Mouse (Mus musculus): ENCODE data around the gene Nudt22.
A peak's percentile ranks its signal among the peaks of the same experiment; 100 is the strongest.
"Not testable (repeated sequence)": the region's sequence is repeated elsewhere in the genome, so short reads cannot be mapped to it uniquely, and the experiment has no call there.

Gene Nudt22

DNA sequence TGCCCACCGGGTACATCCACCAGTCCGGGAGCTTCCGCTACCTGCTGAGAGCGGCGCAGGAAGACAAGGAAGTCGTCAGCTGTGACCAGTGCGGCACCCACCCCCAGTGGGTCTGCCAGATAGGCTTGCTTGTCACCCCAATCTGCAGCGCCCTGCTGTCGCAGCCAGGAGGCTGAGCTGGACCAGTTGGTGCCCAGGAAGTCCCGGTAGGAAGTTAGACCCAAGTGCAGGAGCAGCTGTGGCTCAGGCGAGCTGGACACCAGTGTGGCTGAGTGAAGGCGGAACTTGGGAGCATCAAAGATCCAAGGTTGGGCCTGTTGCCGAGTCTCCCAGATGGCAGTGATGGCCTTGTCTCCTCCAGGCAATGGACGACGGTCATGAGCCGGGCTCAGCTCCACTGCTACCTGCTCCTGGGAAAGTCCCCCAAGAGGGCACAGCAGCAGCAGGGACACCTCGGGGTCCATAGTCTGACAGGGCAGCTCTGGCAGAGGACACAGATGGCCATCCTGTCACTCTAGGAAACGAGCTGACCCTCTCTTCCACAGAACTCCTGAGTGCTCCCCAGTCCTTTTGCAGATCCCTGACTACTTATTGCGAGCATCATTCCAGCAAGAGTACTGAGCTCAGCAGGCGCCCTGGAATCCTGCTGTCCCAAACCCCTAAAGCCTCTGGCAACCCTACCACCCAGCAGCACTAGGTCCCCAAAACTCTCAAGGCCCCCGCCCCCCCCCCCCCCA, 494 bp downstream of the Nudt22 start:
- DNase-seq (ENCODE audit: low read depth, low spot score), result peak; percentile 33

DNA sequence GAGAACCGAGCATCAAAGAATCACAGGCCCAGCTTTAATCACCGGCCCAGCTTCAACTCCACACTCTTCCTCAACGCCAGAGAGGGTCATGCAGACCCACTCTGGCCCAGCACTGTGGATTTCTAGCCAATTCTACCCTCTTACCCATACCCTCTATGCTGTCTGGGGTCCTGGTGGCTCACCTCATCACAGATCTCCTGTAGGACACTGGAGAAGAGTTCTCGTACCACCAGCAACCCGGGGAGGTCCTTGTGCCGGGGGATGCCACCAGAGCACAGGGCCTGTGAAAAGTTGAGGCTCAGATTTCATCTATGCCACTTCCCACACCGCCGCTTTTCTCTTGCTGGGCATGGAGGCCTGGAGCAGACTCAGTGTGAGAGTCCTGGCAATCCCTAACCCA, 1.4 kb downstream of the Nudt22 start:
- DNase-seq (ENCODE audit: low read depth, low spot score), result no peak

DNA sequence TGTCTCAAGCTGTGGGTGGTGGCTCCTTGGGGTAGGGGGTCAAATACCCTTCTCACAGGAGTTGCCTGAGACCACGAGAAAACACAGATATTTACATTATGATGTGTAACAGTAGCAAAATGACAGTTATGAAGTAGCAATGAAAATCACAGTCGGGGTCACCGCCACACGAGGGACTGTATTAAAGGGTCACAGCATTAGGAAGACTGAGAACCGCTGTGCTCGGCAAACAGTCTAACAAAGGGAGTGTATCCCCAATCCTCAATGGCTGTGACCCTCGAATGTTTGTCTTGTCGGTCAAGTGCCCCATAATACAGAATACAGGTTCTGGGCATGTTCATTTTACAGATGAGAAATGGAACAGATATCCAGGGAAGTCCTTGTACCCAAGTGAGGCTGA, 1.9 kb downstream of the Nudt22 start:
- DNase-seq (ENCODE audit: low read depth, low spot score), result no peak

DNA sequence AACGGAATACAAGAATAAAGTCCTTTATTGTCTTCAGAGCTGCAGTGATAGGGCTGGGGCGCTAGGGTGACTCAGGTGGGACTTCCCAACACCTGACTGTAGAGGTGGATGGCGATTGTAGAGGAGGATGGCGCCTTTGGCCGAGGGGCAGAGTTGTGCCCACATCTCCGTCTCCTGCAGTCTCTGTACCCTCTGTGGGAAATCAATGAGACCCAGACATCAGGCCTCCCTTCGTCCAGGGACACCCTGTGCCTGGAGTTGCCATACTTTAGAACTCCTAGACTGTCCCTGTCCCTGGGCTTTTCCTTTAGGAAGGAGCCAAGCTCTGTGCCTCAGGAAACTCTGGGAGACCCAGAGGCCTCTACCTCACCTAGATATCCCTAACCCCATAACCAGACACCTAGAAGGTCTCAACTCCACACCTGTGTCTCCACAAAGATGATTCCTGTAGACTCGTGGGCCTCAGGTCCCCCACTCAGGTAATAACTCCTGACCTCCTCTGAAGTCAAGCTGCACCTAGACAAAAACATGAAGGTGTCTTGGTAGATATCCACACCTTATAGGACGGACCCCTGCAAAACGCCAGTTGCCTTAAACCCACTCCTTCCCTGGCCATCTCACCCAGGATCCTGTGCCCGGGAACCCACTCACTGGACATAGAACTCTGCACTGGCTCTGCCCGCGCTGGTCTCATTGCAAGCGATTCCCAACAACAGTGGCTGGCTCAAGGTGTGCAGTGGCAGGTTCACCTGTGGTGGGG, 2.7 kb downstream of the Nudt22 start:
- DNase-seq (ENCODE audit: low read depth, low spot score), result no peak

DNA sequence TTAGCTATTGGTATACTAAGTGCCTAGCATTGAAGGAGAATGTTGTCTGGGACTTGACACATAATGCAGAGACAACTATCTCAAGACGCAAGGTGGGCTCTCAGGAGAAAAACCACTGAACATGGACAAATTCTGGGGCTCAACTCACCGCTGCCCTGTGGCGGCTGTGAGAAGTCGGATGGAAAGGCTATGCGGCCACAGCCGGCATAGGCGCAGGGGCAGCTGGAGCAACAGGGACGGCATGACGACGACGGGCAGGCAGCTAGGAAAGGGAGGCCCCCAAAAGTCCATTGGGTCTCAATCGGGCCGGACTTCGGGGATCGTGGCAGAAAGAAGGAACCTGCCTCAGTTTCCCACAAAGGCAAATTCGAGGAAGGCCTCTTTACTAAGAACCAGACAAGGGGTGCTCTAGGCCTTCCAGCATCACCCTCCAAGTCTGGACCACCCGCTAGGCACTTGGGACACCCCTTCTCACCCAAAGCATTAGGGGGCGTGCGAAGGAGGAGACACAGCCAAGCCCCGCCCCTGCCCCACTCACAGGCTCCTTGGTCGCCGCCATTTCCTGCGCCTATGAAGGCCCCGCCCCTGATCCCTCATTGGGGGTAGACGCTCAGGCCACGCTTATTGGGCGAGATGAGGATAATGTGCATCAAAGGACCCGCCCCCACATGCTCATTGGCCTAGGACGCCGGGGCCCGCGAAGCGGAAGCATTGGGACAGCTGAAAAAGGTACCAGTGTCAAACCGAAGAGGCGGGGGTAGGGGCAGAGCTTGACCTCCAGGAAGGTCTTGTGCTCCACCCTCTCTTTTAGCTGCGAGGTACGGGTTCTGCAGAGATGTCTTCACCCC, 3.7 kb downstream of the Nudt22 start, which contains the start of gene Dnajc4:
TSS of gene Dnajc4 (minus strand) at position 562 of the 848 bp plus-strand sequence.
- peak; percentile 99 for DNase-seq (ENCODE audit: low read depth, low spot score)

DNA sequence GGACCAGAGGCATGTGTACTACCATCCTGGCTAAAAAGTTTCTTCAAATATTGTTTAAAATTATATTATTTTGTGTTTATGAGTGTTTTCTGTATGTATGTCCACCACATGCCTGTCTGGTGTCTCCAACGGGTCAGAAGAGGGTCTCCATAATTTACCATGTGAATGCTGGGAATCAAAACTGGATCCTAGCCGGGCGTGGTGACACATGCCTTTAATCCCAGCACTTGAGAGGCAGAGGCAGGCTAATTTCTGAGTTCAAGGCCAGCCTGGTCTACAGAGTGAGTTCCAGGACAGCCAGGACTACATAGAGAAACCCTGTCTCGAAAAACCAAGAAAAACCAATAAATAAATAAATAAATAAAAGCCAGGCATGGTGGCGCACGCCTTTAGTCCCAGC, 4.8 kb downstream of the Nudt22 start:
- not testable (repeated sequence) for DNase-seq (ENCODE audit: low read depth, low spot score)

DNA sequence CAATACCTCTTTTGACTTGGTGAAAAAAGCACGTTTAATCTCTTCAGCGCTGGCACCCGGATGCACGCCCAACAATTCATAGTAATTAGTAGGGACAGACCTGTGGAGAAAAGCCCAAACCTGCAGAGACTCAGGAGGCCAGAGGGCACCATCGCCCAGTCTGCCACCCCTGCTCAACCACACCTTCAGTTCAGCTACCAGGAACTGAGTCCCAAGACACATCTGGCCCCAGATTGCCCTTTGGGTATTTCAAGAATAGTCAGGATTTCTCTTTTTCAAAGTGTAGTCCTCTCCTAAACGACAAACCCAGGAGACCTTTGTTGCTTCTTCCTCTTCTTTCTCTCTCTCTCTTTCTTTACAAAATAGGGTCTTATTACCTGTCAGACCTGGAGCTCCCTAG, 5.2 kb downstream of the Nudt22 start:
- no peak for DNase-seq (ENCODE audit: low read depth, low spot score)

DNA sequence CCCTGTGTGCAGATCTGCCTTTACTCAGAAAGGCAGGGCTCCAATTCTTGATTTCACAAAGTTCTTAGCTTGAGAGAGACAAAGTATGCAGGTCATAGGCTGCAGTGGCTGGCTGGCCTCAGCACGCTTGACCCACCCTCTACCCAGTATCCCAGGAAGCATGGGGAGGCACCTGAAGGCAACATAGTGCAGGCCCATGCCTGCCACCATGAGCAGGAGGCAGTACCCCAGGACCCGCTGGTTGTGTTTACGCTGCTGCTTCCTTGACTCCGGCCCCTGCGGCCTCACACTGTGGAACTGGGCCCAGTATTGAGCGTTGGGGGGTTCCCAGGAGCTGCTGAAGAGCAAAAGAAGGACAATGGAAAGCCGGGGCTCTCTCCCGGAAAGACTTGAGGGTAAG, 6.7 kb downstream of the Nudt22 start:
- DNase-seq (ENCODE audit: low read depth, low spot score), result no peak

DNA sequence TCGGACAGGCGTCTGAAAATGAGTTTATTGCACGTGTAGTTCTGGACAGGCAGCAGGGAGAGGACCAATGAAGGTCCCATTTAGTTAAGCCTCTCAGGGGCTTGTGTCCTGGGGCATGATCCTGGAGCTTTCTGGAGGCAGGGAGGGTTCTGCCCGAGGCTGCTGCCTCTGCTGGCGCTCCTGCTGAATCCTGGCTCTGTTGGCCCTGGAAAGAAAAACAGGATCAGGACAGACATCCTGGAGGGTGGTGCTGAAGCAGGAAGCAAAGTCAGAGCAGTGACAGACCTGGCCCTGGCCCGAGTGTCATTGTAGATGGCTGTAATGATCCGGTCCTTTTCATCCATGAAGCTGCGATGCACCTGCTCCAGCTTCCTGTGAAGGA, 8.0 kb downstream of the Nudt22 start:
- DNase-seq (ENCODE audit: low read depth, low spot score), result peak; percentile 56

DNA sequence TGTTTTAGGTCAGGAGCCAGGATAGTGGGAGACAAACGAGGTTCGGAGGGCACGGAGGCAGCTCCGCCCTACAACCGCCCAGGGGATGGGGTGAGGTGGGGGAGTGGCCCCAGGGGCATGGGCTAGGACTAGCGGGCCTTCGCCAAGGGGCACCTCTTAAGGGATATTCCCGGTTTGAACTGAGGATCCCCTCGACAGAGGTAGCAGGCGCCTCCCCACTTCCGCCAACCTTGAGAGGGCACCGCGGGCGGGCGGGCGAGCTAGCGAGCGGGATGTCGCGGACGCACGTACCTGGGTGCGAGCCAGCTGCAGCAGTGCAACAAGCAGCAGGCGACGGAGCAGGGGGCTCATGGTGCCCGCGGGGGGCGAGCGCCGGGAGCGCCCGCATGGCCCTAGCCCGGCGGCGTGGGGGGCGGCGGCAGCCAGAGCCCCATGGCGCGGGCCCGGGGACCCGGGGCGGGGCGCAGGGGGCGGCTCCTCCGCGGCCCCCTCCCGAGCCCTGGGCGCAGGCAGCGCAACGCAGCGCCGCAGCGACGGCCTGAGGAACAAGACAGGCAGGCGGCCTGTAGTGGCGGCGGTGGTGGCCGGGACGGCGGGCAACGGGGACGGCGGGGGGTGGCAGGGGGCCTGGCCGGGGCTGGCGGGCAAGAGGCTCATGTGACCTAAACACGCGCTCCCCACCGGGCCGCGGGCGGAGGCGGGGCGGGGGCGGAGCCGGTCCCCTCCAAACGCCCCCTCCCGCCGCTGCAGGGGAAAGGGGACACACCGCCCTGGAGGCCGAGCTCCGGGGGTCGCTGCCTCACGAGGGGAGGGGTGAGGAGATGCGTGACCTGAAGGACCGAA, 8.6 kb downstream of the Nudt22 start, which contains the start of gene Vegfb:
TSS of gene Vegfb (minus strand) at position 591 of the 843 bp plus-strand sequence.
- DNase-seq (ENCODE audit: low read depth, low spot score), result peak; percentile 49

DNA sequence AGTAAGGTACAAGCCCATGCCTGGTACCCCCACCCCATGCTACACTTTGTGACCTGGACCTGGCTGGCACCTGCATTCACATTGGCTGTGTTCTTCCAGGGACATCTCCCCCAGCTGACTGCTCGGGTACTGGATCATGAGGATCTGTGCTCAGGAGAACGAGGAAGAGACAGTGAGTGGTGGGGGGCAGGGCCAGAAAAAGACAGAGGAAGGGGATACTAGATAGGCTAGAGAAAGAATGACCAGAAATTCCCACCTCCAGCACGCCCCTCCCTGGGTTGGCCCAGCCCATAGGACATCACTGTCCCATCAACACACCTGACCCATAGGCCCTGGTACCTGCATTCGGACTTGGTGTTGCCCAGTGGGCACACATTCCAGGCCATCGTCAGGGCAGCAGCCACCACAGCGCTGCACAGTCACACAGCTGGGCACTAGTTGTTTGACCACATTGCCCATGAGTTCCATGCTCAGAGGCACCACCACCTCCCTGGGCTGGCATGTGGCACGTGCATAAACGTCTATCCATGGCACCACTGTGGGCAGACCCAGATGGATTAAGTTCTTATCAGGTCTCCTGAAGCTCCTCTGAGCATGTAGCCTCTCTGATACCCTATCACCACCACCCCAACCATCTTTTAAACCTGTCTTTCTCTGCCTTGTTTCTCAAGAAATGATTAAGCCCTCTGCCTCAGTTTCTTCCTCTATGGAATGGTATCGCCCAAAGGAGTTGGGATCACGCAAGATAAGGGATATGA, 9.8 kb downstream of the Nudt22 start:
- no peak for DNase-seq (ENCODE audit: low read depth, low spot score)

DNA sequence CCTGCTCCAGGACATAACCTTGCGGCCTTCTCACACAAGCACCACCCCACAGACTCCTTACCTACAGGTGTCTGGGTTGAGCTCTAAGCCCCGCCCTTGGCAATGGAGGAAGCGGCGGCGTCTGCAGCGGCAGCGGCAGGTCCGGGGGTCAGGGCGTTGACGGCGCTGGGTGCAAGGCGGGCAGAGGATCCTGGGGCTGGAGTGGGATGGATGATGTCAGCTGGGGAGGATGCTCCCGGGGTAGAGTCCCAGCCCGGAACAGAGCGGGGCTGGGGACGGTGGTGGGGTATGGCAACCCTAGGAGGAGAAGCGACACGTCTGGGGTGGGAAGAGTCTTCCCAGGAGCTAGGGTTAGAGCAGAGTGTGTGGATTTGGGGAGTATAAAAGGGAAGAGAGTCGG, 10.6 kb downstream of the Nudt22 start:
- DNase-seq (ENCODE audit: low read depth, low spot score), result no peak

DNA sequence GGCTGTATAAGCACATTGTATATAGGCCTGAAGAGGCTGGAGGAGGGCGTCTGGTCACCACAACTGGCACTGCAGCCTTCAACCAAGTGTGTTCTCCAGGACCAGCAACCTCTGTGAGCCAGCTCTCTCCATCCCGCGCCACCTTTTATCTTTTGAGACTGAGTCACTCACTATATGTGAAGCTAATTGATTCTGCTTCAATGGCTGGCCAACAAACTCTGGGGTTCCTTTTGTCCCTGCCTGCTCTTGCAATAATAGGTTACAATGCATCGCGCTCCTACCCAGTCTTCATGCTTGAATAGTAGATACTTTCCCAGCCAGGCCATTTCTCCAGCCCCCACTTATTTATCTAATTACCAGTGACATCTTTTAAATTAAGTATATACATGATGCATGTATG, 12.3 kb downstream of the Nudt22 start:
- DNase-seq (ENCODE audit: low read depth, low spot score), result no peak

DNA sequence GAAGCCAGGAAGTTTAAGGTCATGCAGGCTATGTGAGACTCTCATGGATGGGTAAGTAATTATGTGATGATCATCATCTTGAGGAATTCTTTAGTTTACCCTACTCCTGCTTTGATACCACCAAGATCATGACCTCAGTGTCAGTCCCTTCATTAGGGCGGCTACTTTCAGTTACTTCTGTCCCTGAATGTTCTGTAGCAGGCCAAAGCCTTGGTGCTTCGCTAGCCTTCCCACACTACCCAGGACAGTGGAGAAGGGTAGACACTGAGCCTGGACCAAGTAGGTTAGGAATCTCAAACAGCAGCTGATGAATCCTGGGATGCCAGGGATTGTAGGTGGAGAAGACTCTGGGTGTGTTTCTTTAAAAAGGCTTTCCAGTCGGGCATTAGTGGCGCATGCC, 14.5 kb downstream of the Nudt22 start:
- DNase-seq (ENCODE audit: low read depth, low spot score), result no peak

DNA sequence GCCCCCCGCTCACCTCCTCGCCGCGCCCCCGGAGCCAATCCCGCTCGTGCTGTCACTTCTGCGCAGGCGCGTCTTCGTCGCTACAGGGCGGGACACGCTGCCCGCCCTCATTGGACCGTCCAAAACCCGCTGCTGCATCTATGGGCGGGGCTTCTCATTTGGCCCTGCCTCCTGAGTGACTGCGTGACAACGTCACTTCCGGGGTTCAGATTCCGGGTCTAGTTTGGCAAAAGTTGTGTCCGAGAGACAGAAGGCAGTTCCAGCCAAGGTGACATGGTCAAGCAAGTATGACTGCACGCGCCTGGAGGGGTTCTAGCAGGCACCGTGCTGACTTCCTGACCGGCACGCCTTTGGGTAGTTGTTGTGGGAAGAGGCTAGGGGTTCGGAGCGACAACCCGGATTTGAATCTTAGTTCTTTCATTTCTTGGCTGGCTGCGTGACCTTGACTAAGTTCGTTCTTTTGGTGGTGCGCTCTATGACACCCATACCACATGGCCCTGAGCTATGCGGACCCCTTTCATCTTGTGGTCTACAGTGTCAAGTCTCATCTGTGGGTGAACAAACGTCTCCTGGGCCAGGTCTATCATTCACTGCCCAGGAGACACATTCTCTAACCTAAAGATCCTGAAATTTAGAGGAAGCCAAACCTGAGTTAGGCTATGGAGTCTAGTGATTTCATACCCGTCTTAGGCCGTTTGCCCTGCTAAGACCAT, 15.4 kb downstream of the Nudt22 start, which contains the start of gene Fkbp2:
TSS of gene Fkbp2 (minus strand) at position 121 of the 713 bp plus-strand sequence.
- DNase-seq (ENCODE audit: low read depth, low spot score), result peak; percentile 99

DNA sequence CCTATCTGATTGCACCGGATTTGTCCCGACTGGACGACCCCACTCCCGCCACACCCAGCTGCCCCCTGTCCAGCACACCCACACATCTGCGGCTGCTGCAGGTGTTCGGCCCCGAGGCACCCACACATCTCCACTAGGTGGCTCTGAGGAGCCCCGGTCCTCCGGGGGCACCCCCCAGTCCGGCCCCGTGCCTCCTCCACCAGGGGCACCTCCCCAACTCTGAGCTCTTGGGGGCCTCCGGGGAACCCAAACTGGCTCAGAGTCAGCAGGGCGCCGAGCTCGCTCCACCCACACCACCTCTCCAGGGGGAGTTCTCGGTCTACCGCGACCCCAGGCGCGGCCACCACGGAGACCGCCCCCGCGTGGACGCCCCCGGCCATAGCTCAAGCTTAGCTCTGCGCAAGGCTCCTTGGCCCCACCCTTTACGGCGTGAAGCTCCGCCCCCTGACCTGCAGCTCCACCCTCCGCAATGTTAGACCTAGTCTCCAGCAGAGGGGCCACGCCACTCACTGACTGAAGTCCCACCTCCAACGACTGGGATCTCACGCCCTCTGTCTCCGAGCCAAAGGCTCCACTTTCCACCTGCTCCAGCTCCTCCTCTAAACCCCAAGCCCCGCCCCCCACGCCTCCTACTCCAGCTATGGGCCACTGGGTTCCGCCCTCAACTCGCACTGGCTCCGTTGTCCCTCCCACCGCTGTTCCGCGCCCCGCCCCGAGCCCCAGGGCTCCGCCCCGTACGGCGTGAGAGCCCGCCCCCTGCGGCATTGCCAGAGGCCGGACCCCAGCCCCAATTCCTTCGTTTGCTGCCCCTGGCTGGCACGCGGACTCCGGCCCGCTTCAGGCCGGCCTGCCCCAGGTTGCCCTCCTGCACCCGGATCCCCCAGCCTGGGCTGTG, 16.2 kb downstream of the Nudt22 start:
- DNase-seq (ENCODE audit: low read depth, low spot score), result peak; percentile 100

DNA sequence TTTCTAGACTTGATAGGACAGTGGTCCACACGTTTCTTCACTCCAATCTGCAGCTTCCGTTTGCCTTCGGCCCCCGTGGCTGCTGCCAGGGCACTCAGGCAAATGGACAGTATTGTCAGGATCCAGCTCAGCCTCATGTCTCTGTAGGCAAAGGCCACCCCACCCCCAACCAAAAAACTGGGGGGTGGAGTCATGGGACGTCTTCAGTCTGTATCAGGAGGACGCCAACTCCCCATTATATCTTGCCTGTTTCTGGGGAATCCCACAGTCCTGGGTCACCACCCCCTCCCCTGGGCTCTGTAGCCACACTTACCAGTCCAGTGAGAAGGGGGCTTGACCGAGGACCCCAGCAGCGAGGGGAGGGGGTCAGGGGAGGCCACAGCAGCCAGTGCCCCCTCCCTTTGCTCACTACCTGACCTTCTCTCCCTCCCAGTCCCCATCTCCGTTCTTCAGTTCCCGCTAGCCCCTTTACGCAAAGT, 16.9 kb downstream of the Nudt22 start:
- peak; percentile 72 for DNase-seq (ENCODE audit: low read depth, low spot score)

DNA sequence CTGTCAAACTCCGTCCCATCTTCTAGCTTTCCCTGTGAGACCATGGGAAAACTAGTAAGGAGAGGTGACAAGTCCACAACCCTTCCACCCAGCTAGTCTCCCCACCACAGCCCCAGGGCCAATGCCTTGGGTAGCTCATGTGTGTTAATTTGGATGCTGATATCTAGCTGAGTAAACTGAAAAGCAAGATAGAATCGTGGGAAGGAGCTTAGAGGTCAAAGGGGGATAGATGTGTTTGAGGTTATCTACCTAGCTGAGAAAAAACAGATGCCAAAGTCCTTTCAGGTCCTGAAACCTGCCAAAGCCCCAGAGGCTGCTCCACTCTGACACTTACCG, 17.3 kb downstream of the Nudt22 start:
- no peak for DNase-seq (ENCODE audit: low read depth, low spot score)
